Mouse (Mus musculus) forelimb bud, embryonic 11.5 days (tissue): Measurements from ENCODE around the gene Fam172a.
A peak's percentile ranks its signal among the peaks of the same experiment; 100 is the strongest.

Source experiments
- DNase-seq: peaks from one replicate; pipeline ENCODE4 v3.0.0-alpha.2; 2012; ENCODE audit warnings: low read depth, low spot score

Gene Fam172a

GRCm38 (mm10) chr13:77959493-77960272 lies 257.9 kb downstream of the Fam172a start:
- DNase-seq: no peak

GRCm38 (mm10) chr13:77976248-77976647 lies 274.4 kb downstream of the Fam172a start:
- DNase-seq: no peak

DNA sequence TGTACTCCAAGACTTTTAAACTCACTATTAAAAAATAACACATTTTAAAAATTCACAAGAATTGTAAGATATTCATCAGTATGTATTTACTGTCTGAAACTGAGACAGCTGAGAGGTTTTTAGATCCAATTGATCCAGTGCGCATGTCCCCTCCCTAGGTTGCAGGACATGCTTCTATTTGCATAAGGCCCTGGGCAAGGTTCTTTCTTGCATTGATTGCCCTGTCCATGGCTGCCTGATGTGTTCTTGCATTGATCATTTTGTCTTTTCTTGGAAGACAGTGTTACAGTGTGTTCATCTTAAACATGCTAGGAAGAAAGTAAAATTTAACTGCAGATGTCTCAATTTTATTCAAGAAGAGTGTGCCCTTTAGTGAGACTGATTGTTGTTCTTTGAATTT lies 275.3 kb downstream of the Fam172a start:
- DNase-seq: no peak

DNA sequence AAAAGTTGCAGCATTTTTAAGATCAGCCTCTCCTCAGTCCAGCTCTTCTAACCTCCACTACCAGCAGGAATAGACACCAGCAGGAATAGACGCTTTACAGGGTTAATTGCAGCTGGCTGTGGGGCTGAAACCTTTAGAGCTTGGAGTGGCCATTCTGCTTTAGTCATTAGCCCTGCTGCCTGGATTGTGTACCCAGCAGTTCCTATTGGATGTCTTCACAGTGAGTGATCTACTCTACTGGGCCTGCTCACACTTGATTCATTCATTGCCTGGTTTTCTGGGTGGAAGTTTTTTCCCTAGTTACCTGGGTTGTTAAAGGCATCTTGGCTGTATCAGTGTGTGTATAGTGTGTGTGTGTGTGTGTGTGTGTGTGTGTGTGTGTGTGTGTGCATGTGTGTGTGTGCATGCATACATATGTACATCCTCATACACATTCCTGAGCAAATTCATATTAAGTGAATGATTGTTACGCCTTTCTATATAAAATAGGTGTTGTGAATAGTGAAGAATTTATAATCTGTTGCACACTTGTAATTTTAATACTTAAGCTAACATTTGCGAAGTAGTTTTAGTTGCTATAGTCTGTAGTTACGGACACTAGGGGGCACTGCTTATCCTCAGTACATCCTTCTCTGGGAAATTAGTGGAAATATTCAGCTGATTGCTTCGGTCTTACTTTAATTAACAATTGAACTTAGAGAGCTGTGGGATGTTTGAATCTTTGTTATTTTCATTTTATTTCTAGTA lies 280.4 kb downstream of the Fam172a start:
- DNase-seq: no peak

GRCm38 (mm10) chr13:77982852-77983202 lies 281.0 kb downstream of the Fam172a start:
- no peak for DNase-seq

GRCm38 (mm10) chr13:77991189-77991886 lies 289.5 kb downstream of the Fam172a start:
- DNase-seq: no peak

GRCm38 (mm10) chr13:78004649-78005048 lies 302.8 kb downstream of the Fam172a start:
- no peak for DNase-seq

DNA sequence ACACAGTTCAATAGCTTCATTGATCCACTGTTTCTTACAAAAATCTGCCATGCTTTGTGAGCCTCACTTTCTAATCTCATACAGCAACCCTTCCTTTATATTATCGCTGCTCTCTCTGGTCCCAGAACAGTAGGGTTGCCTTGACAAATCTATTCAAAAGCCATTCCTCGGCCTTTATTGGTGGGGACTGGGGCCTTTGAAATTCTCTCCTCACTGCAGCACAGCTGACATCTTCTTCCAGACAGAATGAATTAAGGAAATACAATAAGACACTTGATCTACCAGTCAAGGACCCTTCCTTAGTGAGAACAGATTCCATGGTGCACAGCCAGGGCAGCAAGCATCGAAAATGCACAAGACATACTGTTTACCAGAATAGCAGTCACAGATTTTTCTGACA lies 303.5 kb downstream of the Fam172a start:
- no peak for DNase-seq

DNA sequence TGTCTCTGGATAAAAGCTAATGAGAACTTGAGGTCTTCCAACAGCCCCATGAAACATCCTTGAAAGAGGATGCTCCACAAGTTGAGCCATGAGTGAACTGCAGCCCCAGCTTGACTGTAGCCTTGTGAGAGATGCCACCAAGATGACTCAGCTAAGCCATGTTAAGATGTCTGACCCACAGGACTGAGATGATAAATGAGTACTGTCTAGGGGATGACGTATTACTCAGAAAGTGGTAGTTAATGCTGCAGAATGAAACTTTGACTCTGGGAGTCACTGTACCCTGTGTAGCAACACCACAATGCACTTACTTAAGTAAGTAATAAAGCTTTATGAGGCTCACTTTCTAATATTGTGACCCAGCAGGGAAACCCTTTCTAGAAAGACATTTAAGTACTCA lies 308.3 kb downstream of the Fam172a start:
- DNase-seq: no peak

DNA sequence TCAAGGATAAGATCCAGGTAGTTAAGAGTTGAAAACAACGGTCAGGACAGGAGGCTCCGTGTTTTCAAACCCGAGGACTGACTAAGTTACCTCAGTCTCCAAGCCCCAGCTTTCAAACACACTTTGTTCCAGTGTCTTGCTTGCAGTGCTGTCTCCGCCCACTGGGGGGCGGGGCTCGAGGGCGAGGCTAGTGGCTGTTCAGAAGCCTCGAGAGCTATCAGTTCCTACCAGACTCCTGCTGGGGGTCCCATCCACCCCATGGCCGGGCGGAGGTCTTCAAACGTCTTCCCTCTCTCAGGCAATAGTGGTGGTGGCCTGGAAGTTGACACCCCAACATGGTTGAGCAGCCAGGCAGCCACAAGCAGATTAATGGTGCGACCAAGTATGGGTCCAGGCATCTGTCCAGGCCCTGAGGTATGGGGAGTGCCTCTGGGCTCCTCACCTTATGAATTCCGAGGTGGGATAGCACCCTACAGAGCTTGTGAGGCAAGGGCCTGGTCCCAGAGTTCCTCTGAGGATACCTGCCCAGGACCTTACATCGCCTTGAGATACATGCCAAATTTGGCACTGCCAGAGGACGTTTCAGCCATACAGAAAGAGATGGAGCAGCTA lies 323.0 kb downstream of the Fam172a start, which contains the start of gene Pou5f2:
Gene Pou5f2 (plus strand): TSS at position 220 of the 612 bp plus-strand sequence.
- DNase-seq: no peak

GRCm38 (mm10) chr13:78032821-78033220 lies 331.0 kb downstream of the Fam172a start:
- no peak for DNase-seq

GRCm38 (mm10) chr13:78037203-78037602 lies 335.4 kb downstream of the Fam172a start:
- no peak for DNase-seq

GRCm38 (mm10) chr13:78043203-78043602 lies 341.4 kb downstream of the Fam172a start:
- no peak for DNase-seq

GRCm38 (mm10) chr13:78045116-78045515 lies 343.3 kb downstream of the Fam172a start:
- peak; percentile 61 for DNase-seq

GRCm38 (mm10) chr13:78087751-78088150 lies 385.9 kb downstream of the Fam172a start:
- no peak for DNase-seq

- DNase-seq: no peak
Observed at GRCm38 (mm10) chr13:78090701-78091100, 388.9 kb downstream of the Fam172a start.

- no peak for DNase-seq
Observed at GRCm38 (mm10) chr13:78091949-78092348, 390.1 kb downstream of the Fam172a start.

DNA sequence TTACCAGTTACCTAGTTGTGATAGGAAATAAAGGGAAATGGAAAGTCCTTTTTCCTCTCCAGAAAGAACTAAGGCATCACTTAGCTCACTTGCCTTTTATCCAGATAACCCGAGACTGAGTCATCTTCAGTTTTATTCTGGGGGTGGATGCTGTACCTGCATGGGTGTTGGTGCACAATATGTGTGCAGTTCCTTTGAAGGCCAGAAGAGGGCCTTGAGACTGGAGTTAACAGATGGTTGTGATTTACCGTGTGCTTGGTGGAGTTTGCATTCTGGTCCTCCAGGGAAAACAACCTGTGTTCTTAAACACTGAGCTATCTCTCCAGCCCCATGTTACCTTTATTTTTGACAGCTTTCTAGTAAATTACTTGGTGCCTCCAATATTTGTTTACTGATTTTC lies 392.5 kb downstream of the Fam172a start:
- no peak for DNase-seq

GRCm38 (mm10) chr13:78095071-78095973 lies 393.5 kb downstream of the Fam172a start:
- no peak for DNase-seq

- no peak for DNase-seq
Observed at GRCm38 (mm10) chr13:78098858-78099445, 397.1 kb downstream of the Fam172a start.
